Mouse (Mus musculus) stomach, postnatal 0 days (tissue): ENCODE data around the gene Smndc1. TPM values are rescaled to one million over a fixed set of nuclear protein-coding genes. Genes with fewer than 3 reads are reported as not detected.

Experiments used
- ATAC-seq: fragments of 200-750 bp; cut with Nextera tagmentation; 2 replicates; pipeline ENCODE4 v1.8.0; 2017; ENCODE audit not compliant: low FRiP score, low TSS enrichment
- DNase-seq: peaks from one replicate; pipeline ENCODE4 v3.0.0-alpha.2; 2016; ENCODE audit warnings: low spot score
- H3K27ac ChIP-seq: fragments of 300-500 bp; sonication (generic); replicated peaks from 2 replicates; pipeline ENCODE4 v1.5.1; 2014; ENCODE audit warnings: mild to moderate bottlenecking, control low read depth
- H3K27me3 ChIP-seq: fragments of 300-500 bp; sonication (generic); 2 replicates; pipeline ENCODE4 v1.6.1; 2014; ENCODE audit warnings: low read length; ENCODE audit not compliant: control insufficient read depth, insufficient read depth
- H3K36me3 ChIP-seq: fragments of 300-500 bp; sonication (generic); 2 replicates; pipeline ENCODE4 v1.6.1; 2014; ENCODE audit warnings: low read length, mixed read lengths; ENCODE audit not compliant: control insufficient read depth, insufficient read depth
- H3K4me1 ChIP-seq: fragments of 300-500 bp; sonication (generic); replicated peaks from 2 replicates; pipeline ENCODE4 v1.6.1; 2014; ENCODE audit warnings: antibody characterized with exemption; ENCODE audit not compliant: control insufficient read depth, insufficient read depth
- H3K4me2 ChIP-seq: fragments of 300-500 bp; sonication (generic); replicated peaks from 2 replicates; pipeline ENCODE4 v1.6.1; 2014; ENCODE audit warnings: low read depth, mild to moderate bottlenecking, control low read depth, moderate library complexity
- H3K4me3 ChIP-seq: fragments of 300-500 bp; sonication (generic); 2 replicates; pipeline ENCODE4 v1.5.1; 2014; ENCODE audit warnings: low read depth, low read length, control low read depth
- H3K9ac ChIP-seq: fragments of 300-500 bp; sonication (generic); 2 replicates; pipeline ENCODE4 v1.6.1; 2014; ENCODE audit warnings: mild to moderate bottlenecking, low read length, control low read depth, mixed read lengths
- H3K9me3 ChIP-seq: fragments of 300-500 bp; sonication (generic); 2 replicates; pipeline ENCODE4 v1.6.1; 2016; ENCODE audit warnings: low read length; ENCODE audit not compliant: control insufficient read depth
- CTCF ChIP-seq: IDR thresholded peaks from 2 replicates; pipeline ENCODE4 v1.5.1; 2016; ENCODE audit warnings: antibody characterized with exemption, low read depth, mild to moderate bottlenecking, moderate library complexity
- EP300 ChIP-seq: optimal IDR thresholded peaks from 2 replicates; pipeline ENCODE3; 2016; ENCODE audit warnings: antibody characterized with exemption
- WGBS: fragments of 180-500 bp; shearing (Covaris S2); extraction: QIAGEN DNeasy Blood & Tissue Kit; methylation state at CpG from one replicate; pipeline ENCODE4 v1.1.7; 2014; 5-methylcytosine and 5-hydroxymethylcytosine counted together
- polyA plus RNA-seq: library from polyadenylated mRNA; unstranded; fragments of >200 nt; fragmentation: Nextera tagmentation; extraction: Ambion mirVana; gene quantifications from 2 replicates; pipeline ENCODE4 v1.2.1, GENCODE M21; 2015

Smndc1 gene
- polyA plus RNA-seq, result 26.1 and 26.6 TPM in 2 replicates

GRCm38 (mm10) chr19:53390495-53391007 lies at the start of gene Smndc1:
Gene Smndc1, minus strand, starts transcription at chr19:53390578.
- 1% methylated on average over 46 of the region's 48 CpGs for WGBS
- DNase-seq, result peak; percentile 100

GRCm38 (mm10) chr19:53439340-53439739 lies 49.0 kb upstream of the Smndc1 start:
- Histone ChIP-seq H3K4me1 (0 out of 2 replicates have a peak, but pooled peaks cover 7% of the 10 kb centered on the region), H3K9ac (no peak overlapping the region), H3K9me3 (no peaks in the 10 kb centered on the region), H3K36me3 (no peaks in the 10 kb centered on the region), H3K4me3 (no peak overlapping the region), H3K4me2 (no peak overlapping the region), H3K27ac (no peak overlapping the region), H3K27me3 (no peaks in the 10 kb centered on the region)
- 73% methylated on average over 7 of the region's 7 CpGs for WGBS
- ATAC-seq, result no peak
- TF ChIP-seq EP300 (no peak), CTCF (no peak)
- no peak for DNase-seq

More at GRCm38 (mm10) chr19:53390495-53391007, at the start of gene Smndc1:
- peaks cover 3% of the 10 kb centered on the region; the same call in 1 of the 2 replicates for H3K36me3 ChIP-seq
- peak within 1 kb of the TSS; percentile 100 for H3K27ac ChIP-seq
- H3K27me3 ChIP-seq, result no peaks in the 10 kb centered on the region
- peak within 1 kb of the TSS; percentile 71 for H3K4me2 ChIP-seq
- H3K9me3 ChIP-seq, result no peaks in the 10 kb centered on the region
- H3K9ac ChIP-seq, result peak within 1 kb of the TSS; percentile 99
- H3K4me3 ChIP-seq, result peak within 1 kb of the TSS; percentile 99
- ATAC-seq, result peak; percentile 96
- H3K4me1 ChIP-seq, result no peaks in the 10 kb centered on the region
- TF ChIP-seq EP300 (peak; percentile 96), CTCF (no peak)

- H3K4me2 ChIP-seq, result no peak overlapping the region
Observed at GRCm38 (mm10) chr19:53437991-53438390, 47.6 kb upstream of the Smndc1 start.

GRCm38 (mm10) chr19:53437311-53437958 lies 47.1 kb upstream of the Smndc1 start:
- no peak overlapping the region for H3K4me2 ChIP-seq
- 7% methylated on average over 8 of the region's 8 CpGs for WGBS
- H3K9ac ChIP-seq, result no peak overlapping the region
- no peaks in the 10 kb centered on the region for H3K36me3 ChIP-seq
- H3K4me3 ChIP-seq, result no peak overlapping the region
- ATAC-seq (peak; percentile 86), DNase-seq (peak; percentile 71)
- H3K27me3 ChIP-seq, result no peaks in the 10 kb centered on the region
- 0 out of 2 replicates have a peak, but pooled peaks cover 7% of the 10 kb centered on the region for H3K4me1 ChIP-seq
- no peak for TF ChIP-seq CTCF
- TF ChIP-seq EP300, result no peak
- H3K9me3 ChIP-seq, result no peaks in the 10 kb centered on the region
- peak overlapping the region; percentile 67 for H3K27ac ChIP-seq

More at GRCm38 (mm10) chr19:53437991-53438390, 47.6 kb upstream of the Smndc1 start:
- TF ChIP-seq EP300, result no peak
- TF ChIP-seq CTCF, result no peak
- Histone ChIP-seq H3K4me3 (no peak overlapping the region), H3K27ac (peak overlapping the region; percentile 67), H3K36me3 (no peaks in the 10 kb centered on the region), H3K4me1 (0 out of 2 replicates have a peak, but pooled peaks cover 7% of the 10 kb centered on the region), H3K27me3 (no peaks in the 10 kb centered on the region), H3K9me3 (no peaks in the 10 kb centered on the region), H3K9ac (no peak overlapping the region)
- DNase-seq, result no peak
- 69% methylated on average over 8 of the region's 8 CpGs for WGBS
- no peak for ATAC-seq

DNA sequence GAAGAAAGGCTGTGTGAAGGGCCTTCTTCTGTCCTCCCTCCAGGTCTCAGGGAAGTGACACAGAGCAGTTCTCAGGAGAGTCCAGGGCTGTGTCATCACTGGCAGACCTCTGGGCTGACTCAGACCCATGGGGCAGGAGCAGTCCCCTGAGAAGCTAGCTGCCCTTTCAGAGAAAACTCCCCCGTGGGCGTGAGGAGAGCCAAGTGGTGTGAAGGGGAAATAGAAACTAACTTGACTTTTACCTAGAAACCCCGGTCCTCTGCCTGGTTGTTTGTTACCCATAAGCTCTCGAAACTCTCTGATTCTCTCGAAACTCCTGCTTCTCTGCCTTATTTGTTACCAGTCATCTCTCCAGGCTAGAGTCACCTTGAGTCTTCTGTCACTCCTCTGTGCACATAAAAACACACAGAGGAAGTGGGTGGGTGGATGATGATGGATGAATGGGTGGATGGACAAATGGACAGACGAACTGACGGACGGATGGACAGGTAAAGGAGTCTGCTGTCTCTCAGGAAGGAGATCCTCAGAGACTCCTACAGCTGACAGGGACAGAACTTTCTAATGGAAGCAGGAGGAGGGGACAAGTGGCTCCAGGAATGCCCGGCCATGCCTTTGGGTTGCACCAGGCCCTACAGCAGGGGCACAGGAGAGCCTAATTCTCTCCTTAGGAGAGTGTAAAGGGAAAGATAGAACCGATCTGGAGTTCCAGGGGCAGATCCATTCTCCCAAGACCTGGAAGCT lies 43.7 kb upstream of the Smndc1 start:
- ATAC-seq (no peak), DNase-seq (no peak)
- TF ChIP-seq EP300 (no peak), CTCF (no peak)
- Histone ChIP-seq H3K36me3 (no peaks in the 10 kb centered on the region), H3K27ac (0 out of 2 replicates have a peak overlapping the region, but pooled peaks have one; percentile 2), H3K4me1 (peaks cover 7% of the 10 kb centered on the region; the same call in 1 of the 2 replicates), H3K4me3 (no peak overlapping the region), H3K4me2 (no peak overlapping the region), H3K9ac (no peak overlapping the region), H3K27me3 (no peaks in the 10 kb centered on the region), H3K9me3 (no peaks in the 10 kb centered on the region)
- 82% methylated on average over 10 of the region's 10 CpGs for whole genome bisulfite sequencing
